Mouse (Mus musculus): ENCODE data around the gene Rpgrip1l. TPM values are rescaled to one million over a fixed set of nuclear protein-coding genes. Genes with fewer than 3 reads are reported as not detected.

Rpgrip1l gene
- polyA plus RNA-seq, 1 experiment from 2014 or later, result 2.6 TPM

DNA sequence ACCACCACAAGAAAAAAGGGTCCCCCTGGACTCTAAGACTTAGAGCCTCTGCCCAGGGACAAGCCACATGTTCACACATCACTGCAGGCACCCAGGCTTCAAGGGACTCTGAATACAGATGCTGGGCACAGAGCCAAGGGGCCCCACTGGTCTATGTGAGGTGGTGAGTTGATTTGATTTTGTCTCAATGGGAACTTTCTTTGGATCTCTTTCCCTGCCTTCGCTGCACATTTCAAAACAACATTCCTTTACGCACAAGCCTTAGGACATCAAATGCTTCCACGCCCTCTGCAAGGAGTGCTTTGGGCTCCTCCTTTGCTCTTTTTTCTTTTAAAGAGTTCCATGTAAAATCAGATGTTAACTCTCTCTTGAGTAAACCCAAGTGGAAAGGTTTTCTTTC is 115.0 kb downstream of the Rpgrip1l start:
- WGBS, result 77% methylated on average over 3 of the region's 3 CpGs

GRCm38 (mm10) chr8:91197233-91197632 is 115.8 kb downstream of the Rpgrip1l start:
- H3K9ac ChIP-seq (ENCODE audit: low read depth, low read length), result no peak overlapping the region
- H3K4me3 ChIP-seq (ENCODE audit: low read depth, low read length), result no peak overlapping the region
- H3K27ac ChIP-seq (ENCODE audit: low read depth, low read length), result no peak overlapping the region
- 75% methylated on average over 5 of the region's 5 CpGs for WGBS
- no peaks in the 10 kb centered on the region for H3K27me3 ChIP-seq (replicated peaks; ENCODE audit: control insufficient read depth, insufficient read depth, low read length)
- H3K36me3 ChIP-seq (ENCODE audit: control insufficient read depth, insufficient read depth), result no peaks in the 10 kb centered on the region
- no peaks in the 10 kb centered on the region for H3K4me1 ChIP-seq (replicated peaks; ENCODE audit: control insufficient read depth, insufficient read depth, low read length)
- ATAC-seq, result no peak
- H3K4me2 ChIP-seq (replicated peaks; ENCODE audit: low read depth), result no peak overlapping the region
- TF ChIP-seq CTCF (IDR thresholded peaks at IDR 0.05; ENCODE audit: low read depth), result no peak
- no peaks in the 10 kb centered on the region for H3K9me3 ChIP-seq (ENCODE audit: control insufficient read depth)

More for the DNA sequence above, 115.0 kb downstream of the Rpgrip1l start:
- TF ChIP-seq CTCF (IDR thresholded peaks at IDR 0.05; ENCODE audit: low read depth), result no peak
- Histone ChIP-seq H3K4me3 (ENCODE audit: low read depth, low read length) (no peak overlapping the region), H3K36me3 (ENCODE audit: control insufficient read depth, insufficient read depth) (no peaks in the 10 kb centered on the region), H3K27ac (ENCODE audit: low read depth, low read length) (no peak overlapping the region), H3K9ac (ENCODE audit: low read depth, low read length) (no peak overlapping the region), H3K27me3 (replicated peaks; ENCODE audit: control insufficient read depth, insufficient read depth, low read length) (no peaks in the 10 kb centered on the region), H3K4me2 (replicated peaks; ENCODE audit: low read depth) (no peak overlapping the region), H3K4me1 (replicated peaks; ENCODE audit: control insufficient read depth, insufficient read depth, low read length) (no peaks in the 10 kb centered on the region), H3K9me3 (ENCODE audit: control insufficient read depth) (no peaks in the 10 kb centered on the region)
- ATAC-seq, result no peak

DNA sequence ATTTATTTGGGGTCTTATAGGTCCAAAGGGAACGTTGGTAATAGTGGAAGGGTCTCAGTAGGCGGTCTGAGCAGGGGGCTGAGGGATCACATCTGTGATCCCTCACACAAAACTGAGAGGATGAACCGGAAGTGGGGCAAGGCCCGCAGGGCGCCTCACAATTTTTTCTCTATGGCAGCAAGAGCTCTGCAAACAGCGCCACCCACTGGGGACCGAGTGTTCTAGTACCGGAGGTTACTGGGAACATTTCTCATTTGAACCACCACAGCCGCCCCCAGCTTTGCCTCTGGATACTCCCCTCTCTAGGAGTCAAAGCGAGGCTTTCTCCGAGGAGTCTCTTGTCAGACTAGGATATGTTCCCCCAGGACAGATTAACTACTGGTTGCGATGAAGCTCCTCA is 116.4 kb downstream of the Rpgrip1l start:
- no peak overlapping the region for H3K27ac ChIP-seq (ENCODE audit: low read depth, low read length)
- no peak overlapping the region for H3K4me2 ChIP-seq (replicated peaks; ENCODE audit: low read depth)
- no peaks in the 10 kb centered on the region for H3K4me1 ChIP-seq (replicated peaks; ENCODE audit: control insufficient read depth, insufficient read depth, low read length)
- ATAC-seq, result no peak
- peak; percentile 19; the same call in 1 of the 2 replicates for TF ChIP-seq CTCF (IDR thresholded peaks at IDR 0.05; ENCODE audit: low read depth)
- no peaks in the 10 kb centered on the region for H3K27me3 ChIP-seq (replicated peaks; ENCODE audit: control insufficient read depth, insufficient read depth, low read length)
- no peak overlapping the region for H3K9ac ChIP-seq (ENCODE audit: low read depth, low read length)
- 81% methylated on average over 12 of the region's 12 CpGs for WGBS
- no peaks in the 10 kb centered on the region for H3K9me3 ChIP-seq (ENCODE audit: control insufficient read depth)
- no peaks in the 10 kb centered on the region for H3K36me3 ChIP-seq (ENCODE audit: control insufficient read depth, insufficient read depth)
- no peak overlapping the region for H3K4me3 ChIP-seq (ENCODE audit: low read depth, low read length)

GRCm38 (mm10) chr8:91194081-91194480 is 119.0 kb downstream of the Rpgrip1l start:
- Histone ChIP-seq H3K4me2 (replicated peaks; ENCODE audit: low read depth) (no peak overlapping the region), H3K9ac (ENCODE audit: low read depth, low read length) (no peak overlapping the region), H3K9me3 (ENCODE audit: control insufficient read depth) (no peaks in the 10 kb centered on the region), H3K4me1 (replicated peaks; ENCODE audit: control insufficient read depth, insufficient read depth, low read length) (no peaks in the 10 kb centered on the region), H3K36me3 (ENCODE audit: control insufficient read depth, insufficient read depth) (no peaks in the 10 kb centered on the region), H3K27ac (ENCODE audit: low read depth, low read length) (no peak overlapping the region), H3K4me3 (ENCODE audit: low read depth, low read length) (no peak overlapping the region), H3K27me3 (replicated peaks; ENCODE audit: control insufficient read depth, insufficient read depth, low read length) (0 out of 2 replicates have a peak, but pooled peaks cover 4% of the 10 kb centered on the region)
- TF ChIP-seq CTCF (IDR thresholded peaks at IDR 0.05; ENCODE audit: low read depth), result no peak
- 82% methylated on average over 2 of the region's 2 CpGs for WGBS
- no peak for ATAC-seq

- 78% methylated on average over 5 of the region's 5 CpGs for WGBS
- Histone ChIP-seq H3K27ac (ENCODE audit: low read depth, low read length) (no peak overlapping the region), H3K36me3 (ENCODE audit: control insufficient read depth, insufficient read depth) (no peaks in the 10 kb centered on the region), H3K9me3 (ENCODE audit: control insufficient read depth) (no peaks in the 10 kb centered on the region), H3K27me3 (replicated peaks; ENCODE audit: control insufficient read depth, insufficient read depth, low read length) (0 out of 2 replicates have a peak, but pooled peaks cover 4% of the 10 kb centered on the region), H3K9ac (ENCODE audit: low read depth, low read length) (no peak overlapping the region), H3K4me2 (replicated peaks; ENCODE audit: low read depth) (no peak overlapping the region), H3K4me1 (replicated peaks; ENCODE audit: control insufficient read depth, insufficient read depth, low read length) (no peaks in the 10 kb centered on the region), H3K4me3 (ENCODE audit: low read depth, low read length) (no peak overlapping the region)
- no peak for ATAC-seq
- TF ChIP-seq CTCF (IDR thresholded peaks at IDR 0.05; ENCODE audit: low read depth), result no peak
These were observed 120.1 kb downstream of the Rpgrip1l start for GRCm38 (mm10) chr8:91192941-91193340.

DNA sequence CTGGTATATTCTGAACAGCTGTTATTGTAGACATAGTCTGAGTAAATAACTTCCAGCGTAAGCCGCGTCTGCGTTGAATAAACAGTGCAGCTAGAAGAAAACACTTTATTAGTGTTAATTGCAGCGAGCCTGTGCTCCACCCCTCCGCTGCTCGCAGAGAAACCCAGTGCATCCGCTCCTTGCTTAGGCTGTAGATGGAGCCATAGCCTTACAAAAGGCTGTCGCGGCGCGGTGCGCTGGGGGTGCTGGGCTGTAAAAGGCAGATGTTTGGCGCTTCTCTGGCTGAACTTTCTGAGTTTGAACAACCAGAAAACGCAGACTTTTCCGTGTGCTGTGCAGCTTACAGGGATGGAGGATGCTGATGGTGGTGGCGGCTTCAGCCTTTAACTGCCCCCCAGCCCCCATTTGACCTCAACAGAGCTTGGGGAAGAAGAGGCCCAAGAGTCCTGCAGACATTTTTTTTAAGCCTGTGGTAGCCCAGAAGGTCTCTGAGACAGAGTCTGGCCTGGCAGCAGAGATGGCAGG is 122.2 kb downstream of the Rpgrip1l start:
- peak; percentile 86 for TF ChIP-seq CTCF (IDR thresholded peaks at IDR 0.05; ENCODE audit: low read depth)
- H3K27ac ChIP-seq (ENCODE audit: low read depth, low read length), result no peak overlapping the region
- 2% methylated on average over 17 of the region's 17 CpGs for WGBS
- 0 out of 2 replicates have a peak, but pooled peaks cover 4% of the 10 kb centered on the region for H3K27me3 ChIP-seq (replicated peaks; ENCODE audit: control insufficient read depth, insufficient read depth, low read length)
- no peaks in the 10 kb centered on the region for H3K36me3 ChIP-seq (ENCODE audit: control insufficient read depth, insufficient read depth)
- H3K9me3 ChIP-seq (ENCODE audit: control insufficient read depth), result no peaks in the 10 kb centered on the region
- H3K4me3 ChIP-seq (ENCODE audit: low read depth, low read length), result no peak overlapping the region
- peak; percentile 60; the same call in 1 of the 2 replicates for ATAC-seq
- H3K4me2 ChIP-seq (replicated peaks; ENCODE audit: low read depth), result peak overlapping the region; percentile 14; the same call in 1 of the 2 replicates
- H3K4me1 ChIP-seq (replicated peaks; ENCODE audit: control insufficient read depth, insufficient read depth, low read length), result no peaks in the 10 kb centered on the region
- H3K9ac ChIP-seq (ENCODE audit: low read depth, low read length), result no peak overlapping the region
